Mouse (Mus musculus) embryonic fibroblast, embryonic 13.5 days (primary cell): ENCODE results near the gene Srpx. TPM values are rescaled to one million over a fixed set of nuclear protein-coding genes. Genes with fewer than 3 reads are reported as not detected.

ENCODE experiments used
- H3K27ac ChIP-seq: 2 replicates; pipeline ENCODE4 v1.5.1; 2012; ENCODE audit warnings: low read length, control low read depth, inconsistent platforms; ENCODE audit not compliant: insufficient read depth
- H3K4me1 ChIP-seq: 2 replicates; pipeline ENCODE4 v1.6.1; 2011; ENCODE audit warnings: low read length; ENCODE audit not compliant: control insufficient read depth, insufficient read depth
- H3K4me3 ChIP-seq: 2 replicates; pipeline ENCODE4 v1.5.1; 2011; ENCODE audit warnings: mild to moderate bottlenecking, control low read depth, low read length; ENCODE audit not compliant: insufficient read depth
- CTCF ChIP-seq: IDR thresholded peaks from 2 replicates; pipeline ENCODE4 v1.5.1; 2011; ENCODE audit warnings: mild to moderate bottlenecking, control low read depth, low read length, moderate library complexity, borderline replicate concordance; ENCODE audit not compliant: insufficient read depth
- POLR2A ChIP-seq: IDR thresholded peaks from 2 replicates; pipeline ENCODE4 v1.6.1; 2011; ENCODE audit warnings: low read depth, mild to moderate bottlenecking, control low read depth, low read length, moderate library complexity
- polyA plus RNA-seq: library from polyadenylated mRNA; stranded (reverse); fragments of >200 nt; gene quantifications from 2 replicates; pipeline ENCODE4 v1.2.4, GENCODE M21; 2011; ENCODE audit warnings: low read depth; ENCODE audit not compliant: missing spikeins, insufficient read length

The Srpx gene
- 46.9 and 95.8 TPM in 2 replicates for polyA plus RNA-seq

- TF ChIP-seq POLR2A: peak; percentile 46
- TF ChIP-seq CTCF: no peak
- Histone ChIP-seq H3K27ac (peak within 1 kb of the TSS; percentile 34; the same call in 1 of the 2 replicates), H3K4me1 (no peaks in the 10 kb centered on the region; the same call in 1 of the 2 replicates), H3K4me3 (peak within 1 kb of the TSS; percentile 16; the same call in 1 of the 2 replicates)
Observed at GRCm38 (mm10) chrX:10117065-10117719, at the start of gene Srpx. Srpx (minus strand) TSS chrX:10117709.

- H3K27ac ChIP-seq: no peak overlapping the region
- no peak overlapping the region for H3K4me3 ChIP-seq
- no peak for TF ChIP-seq CTCF
- no peak for TF ChIP-seq POLR2A
- no peaks in the 10 kb centered on the region for H3K4me1 ChIP-seq
Observed at GRCm38 (mm10) chrX:10152390-10152789, 34.9 kb upstream of the Srpx start.

- no peak overlapping the region; the same call in 1 of the 2 replicates for H3K27ac ChIP-seq
- peaks cover 2% of the 10 kb centered on the region; the same call in 1 of the 2 replicates for H3K4me1 ChIP-seq
- TF ChIP-seq POLR2A (no peak), CTCF (no peak)
- H3K4me3 ChIP-seq: no peak overlapping the region
Observed at GRCm38 (mm10) chrX:10115780-10116179, 1.7 kb downstream of the Srpx start.

GRCm38 (mm10) chrX:10110736-10111135 lies 6.8 kb downstream of the Srpx start:
- no peak overlapping the region for H3K4me3 ChIP-seq
- H3K4me1 ChIP-seq: peaks cover 3% of the 10 kb centered on the region; the same call in 1 of the 2 replicates
- TF ChIP-seq POLR2A: no peak
- TF ChIP-seq CTCF: no peak
- H3K27ac ChIP-seq: peak overlapping the region; percentile 65; the same call in 1 of the 2 replicates

- Histone ChIP-seq H3K4me1 (peaks cover 9% of the 10 kb centered on the region), H3K27ac (peak overlapping the region; percentile 76), H3K4me3 (no peak overlapping the region)
- TF ChIP-seq CTCF: no peak
- no peak for TF ChIP-seq POLR2A
Observed at GRCm38 (mm10) chrX:10108558-10108957, 9.0 kb downstream of the Srpx start.

GRCm38 (mm10) chrX:10105475-10105874 lies 12.0 kb downstream of the Srpx start:
- no peak overlapping the region for H3K4me3 ChIP-seq
- peak overlapping the region; percentile 99 for H3K27ac ChIP-seq
- TF ChIP-seq CTCF (no peak), POLR2A (0 out of 2 replicates have a peak, but pooled peaks have one; percentile 17)
- peaks cover 9% of the 10 kb centered on the region for H3K4me1 ChIP-seq

- Histone ChIP-seq H3K4me1 (peaks cover 9% of the 10 kb centered on the region), H3K4me3 (no peak overlapping the region), H3K27ac (no peak overlapping the region)
- no peak for TF ChIP-seq POLR2A
- TF ChIP-seq CTCF: no peak
Observed at GRCm38 (mm10) chrX:10102739-10103138, 14.8 kb downstream of the Srpx start.

GRCm38 (mm10) chrX:10095797-10096196 lies 21.7 kb downstream of the Srpx start:
- H3K27ac ChIP-seq: no peak overlapping the region
- no peak overlapping the region for H3K4me3 ChIP-seq
- no peak for TF ChIP-seq POLR2A
- TF ChIP-seq CTCF: no peak
- no peaks in the 10 kb centered on the region for H3K4me1 ChIP-seq

- TF ChIP-seq CTCF (no peak), POLR2A (no peak)
- no peak overlapping the region for H3K4me3 ChIP-seq
- H3K27ac ChIP-seq: peak overlapping the region; percentile 85
- no peaks in the 10 kb centered on the region for H3K4me1 ChIP-seq
Observed at GRCm38 (mm10) chrX:10080385-10080784, 37.1 kb downstream of the Srpx start.

GRCm38 (mm10) chrX:10079981-10080380 lies 37.5 kb downstream of the Srpx start:
- TF ChIP-seq CTCF (no peak), POLR2A (no peak)
- Histone ChIP-seq H3K4me1 (no peaks in the 10 kb centered on the region), H3K27ac (peak overlapping the region; percentile 85), H3K4me3 (no peak overlapping the region)
